Mouse (Mus musculus) liver, adult (tissue): ENCODE data around the gene Kxd1.

Experiments used
- GATA4 ChIP-seq: IDR thresholded peaks from 2 replicates; pipeline ENCODE4 v1.6.1; 2014; ENCODE audit warnings: mild to moderate bottlenecking, low read length; ENCODE audit not compliant: insufficient replicate concordance

Kxd1 gene

GRCm38 (mm10) chr8:70506328-70507026, 21.3 kb downstream of the Kxd1 start, which contains the start of gene Rex1bd:
Gene Rex1bd (minus strand): TSS chr8:70506752.
- TF ChIP-seq GATA4 = no peak; the same call in 1 of the 2 replicates

GRCm38 (mm10) chr8:70505698-70506327, 21.9 kb downstream of the Kxd1 start:
- no peak for TF ChIP-seq GATA4

- no peak for TF ChIP-seq GATA4
Measured at GRCm38 (mm10) chr8:70504851-70505250, 22.9 kb downstream of the Kxd1 start.

- TF ChIP-seq GATA4 = no peak
Measured at GRCm38 (mm10) chr8:70504291-70504716, 23.5 kb downstream of the Kxd1 start.

GRCm38 (mm10) chr8:70503062-70503750, 24.6 kb downstream of the Kxd1 start:
- no peak for TF ChIP-seq GATA4

GRCm38 (mm10) chr8:70502540-70502939, 25.2 kb downstream of the Kxd1 start:
- TF ChIP-seq GATA4 = no peak

GRCm38 (mm10) chr8:70501820-70502529, 25.8 kb downstream of the Kxd1 start:
- no peak for TF ChIP-seq GATA4

- no peak for TF ChIP-seq GATA4
Measured at GRCm38 (mm10) chr8:70500386-70501301, 27.1 kb downstream of the Kxd1 start.

- no peak for TF ChIP-seq GATA4
Measured at GRCm38 (mm10) chr8:70495771-70496062, 32.0 kb downstream of the Kxd1 start.

GRCm38 (mm10) chr8:70495001-70495770, 32.6 kb downstream of the Kxd1 start:
- no peak for TF ChIP-seq GATA4

- no peak for TF ChIP-seq GATA4
Measured at GRCm38 (mm10) chr8:70494416-70494945, 33.3 kb downstream of the Kxd1 start.

GRCm38 (mm10) chr8:70493692-70494415, 33.9 kb downstream of the Kxd1 start:
- TF ChIP-seq GATA4 = no peak
